Mouse (Mus musculus): ENCODE results near the gene Slc7a10. TPM values are rescaled to one million over a fixed set of nuclear protein-coding genes. Genes with fewer than 3 reads are reported as not detected.

Slc7a10 gene
- polyA plus RNA-seq, 1 experiment from 2014 or later, result 1.0 TPM

DNA sequence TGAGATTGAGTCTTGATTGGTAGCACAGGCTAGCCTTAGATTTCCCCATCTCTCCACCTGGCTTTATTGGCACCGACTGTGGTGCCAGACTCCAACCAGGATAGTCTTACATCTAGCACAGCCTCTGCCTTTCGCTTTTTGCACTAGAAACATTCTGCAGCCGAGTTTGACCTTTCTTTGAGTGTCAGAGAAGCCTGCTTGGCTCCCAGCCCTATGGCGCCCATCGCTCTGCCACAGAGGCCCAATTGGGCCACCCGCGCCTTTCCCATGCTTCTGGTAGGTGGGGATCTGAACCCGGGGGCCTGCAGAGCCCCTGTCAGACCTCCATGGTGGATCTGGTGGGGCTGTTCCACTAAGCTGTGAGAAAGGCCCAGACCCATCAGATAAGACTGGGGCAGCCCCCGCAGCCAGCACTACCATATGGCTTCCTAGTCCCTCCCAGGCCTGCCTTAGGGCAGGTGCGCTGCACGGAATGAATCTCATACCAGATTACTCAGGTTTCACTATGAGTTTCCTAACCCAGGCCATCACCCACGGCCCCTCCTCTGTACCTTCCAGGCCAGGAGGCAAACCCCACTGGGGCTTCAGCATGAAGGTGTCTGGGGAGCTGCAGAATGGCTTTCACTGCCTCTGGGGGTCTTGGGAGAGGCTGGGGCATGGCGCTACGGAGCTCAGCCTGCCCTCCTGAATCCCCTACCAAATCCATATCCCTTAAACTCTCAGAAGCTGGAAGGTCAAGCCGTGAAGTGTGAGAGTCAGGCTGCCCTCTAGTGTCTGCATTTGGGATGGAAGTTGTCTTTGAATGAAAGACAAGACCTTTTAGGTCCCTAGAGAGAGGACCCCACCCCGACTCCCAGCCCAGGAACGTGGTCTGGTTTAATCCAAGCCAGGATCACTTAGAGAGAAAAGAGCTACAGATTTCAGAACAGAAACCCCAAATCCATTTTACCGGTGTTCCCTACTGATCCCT is 9.5 kb upstream of the Slc7a10 start:
- Histone ChIP-seq H3K4me1 (peaks cover 3% of the 10 kb centered on the region; the same call in 1 of the 2 replicates), H3K27me3 (peaks cover 18% of the 10 kb centered on the region; the same call in 1 of the 2 replicates), H3K9me3 (no peaks in the 10 kb centered on the region), H3K36me3 (no peaks in the 10 kb centered on the region), H3K4me3 (no peak overlapping the region), H3K4me2 (replicated peaks) (no peak overlapping the region), H3K27ac (replicated peaks) (no peak overlapping the region), H3K9ac (replicated peaks) (no peak overlapping the region)
- no peak for ATAC-seq (ENCODE audit: low FRiP score, low read depth)
- WGBS, result 54% methylated on average over 18 of the region's 18 CpGs

DNA sequence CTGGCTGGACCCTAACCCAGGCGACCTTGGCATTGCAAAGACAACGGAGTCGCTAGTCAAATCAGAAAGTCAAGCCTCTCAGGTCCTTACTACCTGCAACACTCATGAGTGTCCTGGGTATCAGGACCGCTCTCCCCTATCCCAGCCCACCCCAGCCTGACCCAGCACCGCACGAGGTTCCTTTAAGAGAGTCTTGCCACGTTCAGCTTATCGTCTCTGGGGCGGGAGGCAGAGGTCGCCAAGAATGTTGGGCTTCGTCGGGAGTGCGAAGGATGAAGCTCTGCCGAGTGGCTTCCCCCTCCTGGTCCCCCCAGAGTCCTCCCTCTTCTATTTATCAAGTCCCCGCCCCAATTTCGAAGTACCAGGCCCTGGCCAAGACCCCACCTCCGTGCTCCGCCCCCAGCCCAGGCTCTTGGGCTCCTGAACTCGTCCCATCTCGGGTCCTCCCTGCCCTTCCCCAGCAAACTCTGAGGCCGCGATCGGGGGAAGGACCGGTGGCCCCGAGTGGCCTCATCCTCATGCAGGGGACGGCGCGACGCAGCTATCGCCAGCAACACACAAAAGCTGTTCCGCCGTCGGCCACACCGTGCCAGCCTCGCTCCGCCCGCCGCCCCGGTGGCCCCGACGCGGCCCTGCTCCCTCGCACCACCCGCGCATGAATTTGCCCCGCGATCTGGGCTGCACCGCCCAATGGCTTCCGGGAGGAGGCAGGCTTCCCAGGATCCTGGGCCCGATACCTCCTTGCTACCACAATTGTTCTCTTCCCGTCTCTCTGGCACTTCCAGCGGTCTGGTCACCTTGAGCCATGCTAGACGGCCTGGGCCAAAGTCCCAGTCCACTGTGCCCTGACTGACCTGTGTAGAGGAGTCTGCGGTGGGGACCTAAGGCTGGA is 1.1 kb upstream of the Slc7a10 start:
- H3K27ac ChIP-seq (replicated peaks), result no peak overlapping the region
- 2% methylated on average over 54 of the region's 54 CpGs for WGBS
- ATAC-seq (ENCODE audit: low FRiP score, low read depth), result peak; percentile 67

DNA sequence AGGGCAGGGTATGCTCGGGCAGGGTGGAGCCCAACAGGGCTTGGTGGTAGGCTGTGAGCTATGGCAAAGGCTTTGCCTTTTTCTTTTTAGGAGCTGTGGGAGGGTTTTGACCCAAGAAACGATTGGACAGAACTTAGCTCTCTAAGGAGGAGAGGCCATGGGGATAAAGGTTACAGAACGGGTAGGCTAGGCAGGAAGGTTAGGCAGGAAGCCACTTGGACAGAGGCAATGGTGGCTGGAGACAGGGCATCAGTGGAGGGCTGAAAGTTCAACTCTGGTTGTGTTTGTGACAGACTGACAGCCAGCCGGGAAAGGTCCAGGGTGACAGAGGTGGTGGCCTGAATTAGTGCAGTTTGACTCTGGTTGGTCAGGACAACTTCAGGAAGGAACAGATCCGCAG is 3.5 kb downstream of the Slc7a10 start:
- Histone ChIP-seq H3K36me3 (no peaks in the 10 kb centered on the region), H3K4me2 (replicated peaks) (no peak overlapping the region), H3K9ac (replicated peaks) (no peak overlapping the region), H3K27me3 (peaks cover 57% of the 10 kb centered on the region), H3K4me1 (peaks cover 18% of the 10 kb centered on the region), H3K9me3 (no peaks in the 10 kb centered on the region), H3K4me3 (no peak overlapping the region), H3K27ac (replicated peaks) (no peak overlapping the region)
- ATAC-seq (ENCODE audit: low FRiP score, low read depth), result no peak
- WGBS, result 69% methylated on average over 5 of the region's 5 CpGs

More for the DNA sequence above, 1.1 kb upstream of the Slc7a10 start:
- H3K36me3 ChIP-seq, result no peaks in the 10 kb centered on the region
- peak overlapping the region; percentile 56 for H3K4me2 ChIP-seq (replicated peaks)
- H3K4me1 ChIP-seq, result peaks cover 15% of the 10 kb centered on the region
- 0 out of 2 replicates have a peak, but pooled peaks cover 6% of the 10 kb centered on the region for H3K9me3 ChIP-seq
- peak overlapping the region; percentile 38 for H3K4me3 ChIP-seq
- peak overlapping the region; percentile 31 for H3K9ac ChIP-seq (replicated peaks)
- peaks cover 57% of the 10 kb centered on the region for H3K27me3 ChIP-seq

DNA sequence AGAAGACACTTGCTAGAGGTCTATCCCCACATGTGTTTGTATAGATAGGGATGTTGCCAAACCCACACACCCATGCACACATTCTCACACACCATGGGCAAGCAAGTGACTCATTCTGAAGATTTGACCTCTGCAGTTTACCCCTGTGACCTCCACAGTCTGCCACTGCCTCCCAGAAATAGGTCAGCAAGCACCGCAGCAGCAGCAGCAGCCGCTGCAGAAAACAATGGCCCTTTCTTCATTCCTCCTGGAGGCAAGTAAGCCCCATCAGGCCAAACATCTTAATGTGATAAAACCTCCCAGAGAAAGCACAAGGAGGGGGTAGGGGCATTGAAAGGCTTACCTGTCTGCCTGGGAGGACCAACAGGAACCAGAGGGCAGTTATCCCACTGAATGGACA is 5.1 kb downstream of the Slc7a10 start:
- ATAC-seq (ENCODE audit: low FRiP score, low read depth), result no peak
- no peak overlapping the region for H3K9ac ChIP-seq (replicated peaks)
- no peak overlapping the region for H3K4me2 ChIP-seq (replicated peaks)
- no peaks in the 10 kb centered on the region for H3K36me3 ChIP-seq
- no peak overlapping the region for H3K27ac ChIP-seq (replicated peaks)
- peaks cover 5% of the 10 kb centered on the region for H3K4me1 ChIP-seq
- whole genome bisulfite sequencing, result 2% methylated on average over 2 of the region's 2 CpGs
- no peak overlapping the region for H3K4me3 ChIP-seq
- no peaks in the 10 kb centered on the region for H3K9me3 ChIP-seq
- peaks cover 41% of the 10 kb centered on the region for H3K27me3 ChIP-seq

DNA sequence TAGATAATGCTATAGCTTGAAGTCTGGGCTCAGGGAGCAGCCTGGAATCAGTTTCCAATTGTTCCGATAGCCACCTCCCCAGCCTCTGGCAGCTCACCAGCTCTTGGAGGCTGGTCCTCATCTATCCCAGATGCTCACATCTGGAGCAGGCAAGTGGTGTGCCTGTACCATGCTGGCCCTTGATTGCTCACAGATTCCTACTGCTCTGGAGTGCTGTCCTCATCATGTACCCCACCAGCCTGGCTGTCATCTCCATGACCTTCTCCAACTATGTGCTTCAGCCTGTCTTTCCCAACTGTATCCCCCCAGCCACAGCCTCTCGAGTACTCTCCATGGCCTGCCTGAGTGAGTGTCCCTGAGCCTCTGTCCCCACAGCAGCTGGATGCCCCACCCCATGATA is 10.8 kb downstream of the Slc7a10 start:
- H3K4me2 ChIP-seq (replicated peaks), result no peak overlapping the region
- H3K27me3 ChIP-seq, result 0 out of 2 replicates have a peak, but pooled peaks cover 4% of the 10 kb centered on the region
- H3K27ac ChIP-seq (replicated peaks), result no peak overlapping the region
- peaks cover 36% of the 10 kb centered on the region for H3K36me3 ChIP-seq
- ATAC-seq (ENCODE audit: low FRiP score, low read depth), result no peak
- H3K9ac ChIP-seq (replicated peaks), result no peak overlapping the region
- no peaks in the 10 kb centered on the region for H3K9me3 ChIP-seq
- no peaks in the 10 kb centered on the region for H3K4me1 ChIP-seq
- H3K4me3 ChIP-seq, result no peak overlapping the region
- 76% methylated on average over 2 of the region's 2 CpGs for WGBS

DNA sequence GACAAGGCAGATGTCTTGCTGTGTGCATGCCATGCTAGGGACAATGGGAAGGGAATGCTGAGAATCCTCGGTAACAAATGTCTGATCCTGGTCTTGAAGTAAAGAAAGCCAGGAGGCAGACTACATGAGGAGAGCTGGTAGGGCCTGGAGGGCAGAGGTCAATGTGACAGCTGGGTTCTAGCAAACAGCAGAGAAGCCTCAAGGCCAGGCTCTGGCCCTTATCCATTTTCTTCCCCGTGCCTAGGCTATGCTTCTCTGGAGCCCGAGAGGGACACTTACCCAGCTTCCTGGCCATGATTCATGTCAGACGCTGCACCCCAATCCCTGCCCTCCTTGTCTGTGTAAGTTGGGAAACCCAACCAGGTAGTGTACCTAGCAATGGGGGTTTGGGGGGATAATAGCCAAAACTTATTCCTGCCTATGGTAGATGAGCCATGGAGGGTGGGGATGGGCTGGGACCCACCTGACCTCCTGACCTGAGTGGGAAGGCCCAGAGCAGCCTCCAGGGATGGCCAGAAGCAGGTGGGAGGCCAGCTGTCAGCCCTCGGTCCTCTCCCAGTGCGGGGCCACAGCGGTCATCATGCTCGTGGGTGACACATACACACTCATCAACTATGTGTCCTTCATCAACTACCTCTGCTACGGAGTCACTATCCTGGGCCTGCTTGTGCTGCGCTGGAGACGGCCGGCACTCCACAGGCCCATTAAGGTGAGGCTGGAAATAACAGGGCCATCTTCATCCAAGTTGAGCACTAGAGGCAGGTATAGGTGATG is 13.0 kb downstream of the Slc7a10 start:
- Histone ChIP-seq H3K36me3 (peaks cover 58% of the 10 kb centered on the region), H3K27ac (replicated peaks) (no peak overlapping the region), H3K27me3 (no peaks in the 10 kb centered on the region), H3K9me3 (no peaks in the 10 kb centered on the region), H3K4me3 (no peak overlapping the region), H3K4me2 (replicated peaks) (no peak overlapping the region), H3K4me1 (no peaks in the 10 kb centered on the region), H3K9ac (replicated peaks) (no peak overlapping the region)
- no peak for ATAC-seq (ENCODE audit: low FRiP score, low read depth)
- 92% methylated on average over 12 of the region's 12 CpGs for WGBS

DNA sequence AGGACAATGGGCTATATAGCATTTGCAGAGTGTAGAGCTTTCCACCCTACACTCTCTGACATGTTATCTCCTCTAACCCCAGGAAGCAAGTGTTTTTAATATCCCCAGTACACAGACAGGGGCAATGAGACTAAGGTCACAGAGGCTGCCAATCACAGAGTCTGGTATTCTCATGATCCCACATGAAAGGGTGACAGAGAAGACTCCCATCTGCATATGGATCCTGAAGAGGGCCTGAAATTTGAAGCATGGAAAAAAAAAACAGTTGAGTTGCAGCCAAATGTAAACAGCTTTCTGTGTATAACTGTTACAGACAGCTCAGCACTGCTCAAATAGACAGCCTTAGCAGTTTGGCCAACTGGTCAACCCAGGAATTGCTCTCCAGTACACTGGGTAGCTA is 13.6 kb downstream of the Slc7a10 start:
- no peak overlapping the region for H3K4me3 ChIP-seq
- H3K9ac ChIP-seq (replicated peaks), result no peak overlapping the region
- H3K27me3 ChIP-seq, result no peaks in the 10 kb centered on the region
- H3K9me3 ChIP-seq, result no peaks in the 10 kb centered on the region
- ATAC-seq (ENCODE audit: low FRiP score, low read depth), result no peak
- no peaks in the 10 kb centered on the region for H3K4me1 ChIP-seq
- no peak overlapping the region for H3K4me2 ChIP-seq (replicated peaks)
- H3K27ac ChIP-seq (replicated peaks), result no peak overlapping the region
- peaks cover 64% of the 10 kb centered on the region for H3K36me3 ChIP-seq

DNA sequence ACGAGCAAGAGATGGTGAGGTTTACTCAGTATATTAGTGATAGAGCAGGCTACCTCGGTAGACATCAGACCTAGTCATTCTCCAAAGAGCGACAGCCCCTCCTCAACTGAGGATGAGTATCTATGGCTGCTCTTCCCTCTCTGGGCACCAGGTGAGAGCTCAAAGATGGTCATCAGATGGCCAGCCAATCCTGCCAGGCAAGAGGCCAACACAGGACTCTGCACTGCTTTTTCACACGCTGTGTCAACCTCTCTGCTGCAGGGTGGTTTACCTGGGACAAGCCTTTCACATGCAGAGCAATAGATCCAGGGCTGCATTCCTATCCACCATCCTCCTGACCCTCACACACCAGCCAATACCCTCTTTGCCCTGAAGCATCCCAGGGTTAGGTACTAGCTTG is 25.6 kb downstream of the Slc7a10 start:
- 93% methylated on average over 4 of the region's 4 CpGs for WGBS
- Histone ChIP-seq H3K36me3 (peaks cover 59% of the 10 kb centered on the region), H3K9ac (replicated peaks) (no peak overlapping the region), H3K27me3 (peaks cover 4% of the 10 kb centered on the region; the same call in 1 of the 2 replicates), H3K27ac (replicated peaks) (no peak overlapping the region), H3K9me3 (no peaks in the 10 kb centered on the region), H3K4me2 (replicated peaks) (no peak overlapping the region), H3K4me3 (no peak overlapping the region), H3K4me1 (peaks cover 28% of the 10 kb centered on the region)
- no peak for ATAC-seq (ENCODE audit: low FRiP score, low read depth)

DNA sequence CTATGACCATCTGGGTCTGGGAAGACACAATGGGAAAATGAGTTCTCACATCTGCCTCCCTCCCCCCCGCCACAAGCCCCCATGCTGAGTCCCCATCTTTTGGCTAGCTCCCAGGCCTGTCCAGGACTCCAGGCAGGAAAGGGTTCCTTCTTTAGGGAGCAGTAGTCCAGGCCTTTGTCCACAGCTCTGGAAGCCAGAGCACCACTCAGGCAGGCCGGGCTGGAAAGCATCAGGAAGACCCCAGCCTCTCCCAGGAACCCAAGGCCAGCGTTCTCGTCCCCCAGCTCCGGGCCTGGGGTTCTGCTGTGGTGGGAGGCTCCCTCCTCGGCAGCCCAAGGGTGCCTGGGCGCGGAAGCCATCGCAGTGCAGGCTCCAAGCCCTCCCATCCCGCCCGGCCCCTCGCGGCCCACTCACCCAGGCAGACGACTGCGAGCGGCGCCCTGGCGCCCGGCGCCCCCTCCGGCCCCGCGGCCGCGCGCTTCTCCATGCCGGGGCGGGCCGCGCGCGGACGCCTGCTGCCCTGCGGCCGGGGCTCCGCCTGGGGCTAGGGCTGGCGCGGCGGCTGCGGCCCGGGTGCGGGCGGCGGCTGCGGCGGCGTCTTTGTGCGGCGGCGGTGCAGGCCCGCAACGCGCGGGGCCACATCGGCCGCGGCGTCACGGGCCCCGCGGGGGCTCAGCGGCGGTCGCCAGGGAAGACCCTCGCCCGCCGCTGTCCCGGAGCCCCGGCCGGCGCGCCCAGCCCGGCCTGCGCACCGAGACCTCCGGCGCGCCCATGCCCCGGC is 28.4 kb downstream of the Slc7a10 start:
- peak overlapping the region; percentile 67 for H3K4me2 ChIP-seq (replicated peaks)
- WGBS, result under 1% methylated on average over 42 of the region's 79 CpGs
- ATAC-seq (ENCODE audit: low FRiP score, low read depth), result peak; percentile 62
- H3K9ac ChIP-seq (replicated peaks), result peak overlapping the region; percentile 89
- no peaks in the 10 kb centered on the region for H3K9me3 ChIP-seq
- peak overlapping the region; percentile 89 for H3K27ac ChIP-seq (replicated peaks)
- peaks cover 4% of the 10 kb centered on the region; the same call in 1 of the 2 replicates for H3K27me3 ChIP-seq
- peaks cover 33% of the 10 kb centered on the region for H3K36me3 ChIP-seq
- H3K4me1 ChIP-seq, result peaks cover 28% of the 10 kb centered on the region
- peak overlapping the region; percentile 77 for H3K4me3 ChIP-seq

DNA sequence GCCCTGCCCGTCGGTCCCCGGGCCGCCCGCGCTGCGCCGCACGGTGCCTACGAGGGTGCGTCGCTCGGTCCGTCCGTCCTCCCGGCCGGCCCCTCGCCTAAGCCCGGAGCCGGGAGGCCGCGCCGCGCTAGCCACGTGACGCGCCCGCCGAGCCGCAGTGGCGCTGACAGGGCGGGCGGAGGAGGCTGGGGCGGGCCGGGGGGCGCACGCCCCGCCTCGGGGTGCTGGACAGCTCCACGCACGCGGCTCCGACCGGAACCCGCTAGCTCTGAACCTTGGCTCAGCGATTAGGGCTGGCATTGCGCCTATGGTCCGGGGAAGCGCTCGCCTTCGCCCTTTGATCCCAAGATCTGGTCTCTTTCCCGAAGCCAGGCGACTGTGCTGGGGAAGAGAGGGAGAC is 29.0 kb downstream of the Slc7a10 start, which contains the start of gene Lrp3:
TSS of gene Lrp3 (minus strand) at position 274 of the 400 bp plus-strand sequence.
- peaks cover 28% of the 10 kb centered on the region for H3K4me1 ChIP-seq
- peak within 1 kb of the TSS; percentile 67 for H3K4me2 ChIP-seq (replicated peaks)
- H3K9me3 ChIP-seq, result no peaks in the 10 kb centered on the region
- H3K9ac ChIP-seq (replicated peaks), result peak within 1 kb of the TSS; percentile 89
- H3K36me3 ChIP-seq, result peaks cover 27% of the 10 kb centered on the region
- peak within 1 kb of the TSS; percentile 77 for H3K4me3 ChIP-seq
- H3K27me3 ChIP-seq, result peaks cover 4% of the 10 kb centered on the region; the same call in 1 of the 2 replicates
- peak within 1 kb of the TSS; percentile 89 for H3K27ac ChIP-seq (replicated peaks)
- ATAC-seq (ENCODE audit: low FRiP score, low read depth), result peak; percentile 90
- under 1% methylated on average over 51 of the region's 53 CpGs for WGBS

Data from midbrain, embryonic 12.5 days (tissue).